Mouse (Mus musculus) heart, embryonic 13.5 days (tissue): Measurements from ENCODE around the gene Fmo1. TPM values are rescaled to one million over a fixed set of nuclear protein-coding genes. Genes with fewer than 3 reads are reported as not detected.

Experiments used
- ATAC-seq: fragments of 200-750 bp; cut with Nextera tagmentation; 2 replicates; pipeline ENCODE4 v1.8.0; 2017; ENCODE audit warnings: moderate TSS enrichment; ENCODE audit not compliant: insufficient number of reproducible peaks, low FRiP score, low TSS enrichment; ENCODE audit errors: extremely low read depth
- H3K27ac ChIP-seq: fragments of 300-500 bp; sonication (generic); replicated peaks from 2 replicates; pipeline ENCODE4 v1.5.1; 2015; ENCODE audit warnings: moderate library complexity, mild to moderate bottlenecking, inconsistent platforms
- H3K27me3 ChIP-seq: fragments of 300-500 bp; sonication (generic); replicated peaks from 2 replicates; pipeline ENCODE4 v1.6.1; 2015; ENCODE audit warnings: mild to moderate bottlenecking, inconsistent platforms
- H3K36me3 ChIP-seq: fragments of 300-500 bp; sonication (generic); 2 replicates; pipeline ENCODE4 v1.6.1; 2015; ENCODE audit warnings: mild to moderate bottlenecking, inconsistent platforms
- H3K4me1 ChIP-seq: fragments of 300-500 bp; sonication (generic); 2 replicates; pipeline ENCODE4 v1.6.1; 2015; ENCODE audit warnings: inconsistent platforms
- H3K4me2 ChIP-seq: fragments of 300-500 bp; sonication (generic); 2 replicates; pipeline ENCODE4 v1.6.1; 2015; ENCODE audit warnings: inconsistent platforms, mild to moderate bottlenecking, moderate library complexity
- H3K4me3 ChIP-seq: fragments of 300-500 bp; sonication (generic); 2 replicates; pipeline ENCODE4 v1.5.1; 2015; ENCODE audit warnings: moderate library complexity, mild to moderate bottlenecking, inconsistent platforms
- H3K9ac ChIP-seq: fragments of 300-500 bp; sonication (generic); 2 replicates; pipeline ENCODE4 v1.6.1; 2015; ENCODE audit warnings: inconsistent platforms, mild to moderate bottlenecking, moderate library complexity
- H3K9me3 ChIP-seq: fragments of 300-500 bp; sonication (generic); 2 replicates; pipeline ENCODE4 v1.6.1; 2016; ENCODE audit warnings: inconsistent platforms
- WGBS: fragments of 180-500 bp; shearing (Covaris S2); methylation state at CpG from one replicate; pipeline ENCODE4 v1.1.7; 2015; ENCODE audit warnings: mixed read lengths; 5-methylcytosine and 5-hydroxymethylcytosine counted together
- polyA plus RNA-seq: library from polyadenylated mRNA; unstranded; fragments of >200 nt; fragmentation: Nextera tagmentation; extraction: Ambion mirVana; gene quantifications from 2 replicates; pipeline ENCODE4 v1.2.1, GENCODE M21; 2015

The Fmo1 gene
- polyA plus RNA-seq, 1 experiment from 2014 or later: 3.7 TPM

DNA sequence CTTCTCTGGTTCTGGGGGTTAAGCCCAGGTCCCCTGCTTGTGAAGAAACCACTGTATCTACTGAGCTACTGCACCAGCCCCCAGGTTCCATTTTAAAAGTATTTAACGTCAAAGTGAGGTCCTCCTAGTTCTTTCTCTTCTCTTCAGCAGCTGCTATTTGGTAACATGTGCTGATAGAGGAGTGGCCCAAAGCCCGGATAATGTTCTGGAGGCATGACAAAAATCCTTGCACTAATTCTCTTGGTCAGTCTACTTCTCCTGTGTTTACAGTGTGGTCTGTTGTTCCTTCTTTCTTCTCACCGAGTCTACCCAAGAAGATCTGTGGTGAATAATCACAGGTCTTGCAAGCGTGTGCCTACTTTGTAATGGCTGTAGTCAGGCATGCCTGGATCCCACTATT is 16.3 kb upstream of the Fmo1 start:
- 61% methylated on average over 4 of the region's 4 CpGs for WGBS
- no peaks in the 10 kb centered on the region for H3K4me1 ChIP-seq
- no peaks in the 10 kb centered on the region for H3K36me3 ChIP-seq
- H3K27me3 ChIP-seq: no peaks in the 10 kb centered on the region
- H3K9me3 ChIP-seq: no peaks in the 10 kb centered on the region
- no peak overlapping the region for H3K27ac ChIP-seq
- ATAC-seq: no peak
- H3K4me3 ChIP-seq: no peak overlapping the region
- H3K4me2 ChIP-seq: no peak overlapping the region
- H3K9ac ChIP-seq: no peak overlapping the region

DNA sequence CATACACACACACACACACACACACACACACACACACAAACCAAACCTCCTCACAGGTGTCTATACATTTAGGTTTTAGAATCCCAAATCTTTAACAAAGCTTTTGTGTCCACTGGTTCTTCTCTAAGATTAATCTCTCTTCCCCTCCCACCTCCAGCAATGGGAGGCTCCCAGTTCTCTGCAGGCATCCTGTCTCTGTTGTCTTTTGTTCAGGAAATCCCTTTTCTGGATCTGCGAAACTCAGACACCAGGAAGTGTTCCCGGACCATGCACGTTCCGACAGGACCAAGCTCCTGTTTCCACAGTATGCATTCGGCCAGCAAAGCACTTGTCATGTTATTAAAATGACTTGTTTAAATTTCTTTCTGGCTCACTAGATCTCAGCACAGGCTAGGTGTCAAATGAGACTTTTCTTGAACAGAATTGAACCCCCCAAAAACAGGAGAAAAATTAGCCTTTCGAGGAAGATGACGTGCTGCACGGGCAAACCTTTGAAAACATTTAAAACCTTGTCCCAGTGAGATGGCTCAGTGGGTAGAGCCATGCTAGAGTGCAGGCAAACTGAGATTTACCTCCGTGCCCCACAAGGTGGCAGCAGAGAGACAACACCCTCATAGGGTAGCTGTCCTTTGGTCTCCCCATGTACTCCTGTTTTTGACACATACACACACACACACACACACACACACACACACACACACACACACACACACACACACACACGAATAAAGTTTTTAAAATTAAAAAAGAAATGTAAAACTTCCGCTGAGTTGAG is 13.4 kb upstream of the Fmo1 start:
- H3K9ac ChIP-seq: no peak overlapping the region
- WGBS: 46% methylated on average over 11 of the region's 11 CpGs
- no peak for ATAC-seq
- H3K4me2 ChIP-seq: no peak overlapping the region
- H3K27ac ChIP-seq: no peak overlapping the region
- no peak overlapping the region for H3K4me3 ChIP-seq
- H3K4me1 ChIP-seq: no peaks in the 10 kb centered on the region
- no peaks in the 10 kb centered on the region for H3K9me3 ChIP-seq
- no peaks in the 10 kb centered on the region for H3K27me3 ChIP-seq
- H3K36me3 ChIP-seq: no peaks in the 10 kb centered on the region

DNA sequence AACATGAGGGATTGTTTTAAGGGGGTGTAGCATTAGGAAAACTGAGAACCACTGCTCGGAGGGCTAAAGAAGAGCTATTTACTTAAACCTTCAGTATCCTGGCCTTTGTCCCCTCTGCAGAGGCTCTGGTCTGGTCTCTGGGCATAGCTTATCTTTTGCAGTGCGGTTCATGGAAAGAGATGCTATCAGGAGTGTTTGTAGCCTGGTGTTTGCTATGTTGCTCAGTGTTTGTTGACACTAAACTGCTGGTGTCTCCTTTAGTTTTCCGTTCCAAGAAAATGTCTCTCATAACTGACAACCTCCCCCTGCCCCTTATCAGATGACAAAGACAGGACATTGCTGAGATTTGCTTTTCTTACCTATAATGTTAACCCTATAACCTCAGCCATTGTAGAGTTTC is 8.7 kb upstream of the Fmo1 start:
- H3K4me3 ChIP-seq: no peak overlapping the region
- H3K36me3 ChIP-seq: no peaks in the 10 kb centered on the region
- ATAC-seq: no peak
- peaks cover 8% of the 10 kb centered on the region; the same call in 1 of the 2 replicates for H3K4me1 ChIP-seq
- no peak overlapping the region for H3K27ac ChIP-seq
- no peaks in the 10 kb centered on the region for H3K27me3 ChIP-seq
- no peak overlapping the region for H3K9ac ChIP-seq
- H3K9me3 ChIP-seq: no peaks in the 10 kb centered on the region
- WGBS: 24% methylated on average over 3 of the region's 3 CpGs
- H3K4me2 ChIP-seq: no peak overlapping the region

DNA sequence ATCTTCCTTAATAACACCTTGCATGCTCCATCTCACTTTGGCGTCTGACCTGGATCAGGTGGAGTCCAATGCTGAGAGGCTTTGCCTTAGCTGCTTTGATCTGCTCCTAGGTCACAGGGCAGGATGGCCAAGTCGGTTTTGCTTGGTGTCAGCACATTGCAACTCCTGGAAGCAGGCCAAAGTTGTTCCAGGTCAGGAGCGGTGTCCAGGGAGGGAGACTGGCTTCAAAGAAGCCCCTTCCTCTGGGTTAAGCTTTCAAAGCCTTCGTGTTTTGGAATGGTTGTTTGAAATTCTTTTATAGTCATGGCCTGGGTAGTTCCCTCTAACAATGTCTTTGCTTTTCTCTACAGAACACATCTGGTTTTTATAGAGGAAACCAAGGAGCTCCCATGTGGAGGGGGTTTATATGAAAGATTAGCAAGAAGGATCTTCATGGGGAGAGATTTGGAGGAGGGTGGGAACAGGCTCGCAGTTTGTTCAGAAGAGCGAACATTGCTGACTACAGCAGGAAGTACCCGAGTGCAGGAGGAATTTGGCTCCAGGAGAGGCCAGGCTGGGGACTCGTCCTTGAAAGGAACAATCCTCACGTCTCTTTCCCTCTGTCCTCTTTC is 5.4 kb upstream of the Fmo1 start:
- Histone ChIP-seq H3K27me3 (no peaks in the 10 kb centered on the region), H3K27ac (no peak overlapping the region), H3K9ac (no peak overlapping the region), H3K36me3 (no peaks in the 10 kb centered on the region), H3K4me1 (peaks cover 8% of the 10 kb centered on the region; the same call in 1 of the 2 replicates), H3K4me2 (no peak overlapping the region), H3K9me3 (no peaks in the 10 kb centered on the region), H3K4me3 (no peak overlapping the region)
- 37% methylated on average over 9 of the region's 9 CpGs for WGBS
- ATAC-seq: no peak

DNA sequence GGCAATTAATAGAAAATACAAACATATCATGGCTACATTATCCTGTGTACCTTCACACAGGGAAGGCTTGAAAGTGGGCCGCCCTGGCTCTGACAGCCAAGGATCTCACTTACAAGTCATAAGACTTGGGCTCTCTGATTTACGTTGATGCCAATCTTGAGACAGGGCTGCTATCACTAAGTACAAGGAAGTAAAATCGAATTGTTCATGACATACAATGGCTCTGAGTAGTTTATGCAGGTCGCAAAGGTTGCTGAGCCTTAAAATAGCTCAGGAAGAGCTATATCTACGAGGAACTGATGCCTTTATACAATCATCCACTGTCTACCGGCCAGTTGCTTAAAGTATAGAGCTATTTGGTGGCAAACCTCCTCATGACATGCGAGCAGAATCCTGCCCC is 4.6 kb upstream of the Fmo1 start:
- no peak for ATAC-seq
- Histone ChIP-seq H3K9me3 (no peaks in the 10 kb centered on the region), H3K4me2 (no peak overlapping the region), H3K4me3 (no peak overlapping the region), H3K27me3 (no peaks in the 10 kb centered on the region), H3K36me3 (no peaks in the 10 kb centered on the region), H3K4me1 (peaks cover 8% of the 10 kb centered on the region; the same call in 1 of the 2 replicates), H3K9ac (no peak overlapping the region), H3K27ac (no peak overlapping the region)
- 68% methylated on average over 7 of the region's 7 CpGs for WGBS

DNA sequence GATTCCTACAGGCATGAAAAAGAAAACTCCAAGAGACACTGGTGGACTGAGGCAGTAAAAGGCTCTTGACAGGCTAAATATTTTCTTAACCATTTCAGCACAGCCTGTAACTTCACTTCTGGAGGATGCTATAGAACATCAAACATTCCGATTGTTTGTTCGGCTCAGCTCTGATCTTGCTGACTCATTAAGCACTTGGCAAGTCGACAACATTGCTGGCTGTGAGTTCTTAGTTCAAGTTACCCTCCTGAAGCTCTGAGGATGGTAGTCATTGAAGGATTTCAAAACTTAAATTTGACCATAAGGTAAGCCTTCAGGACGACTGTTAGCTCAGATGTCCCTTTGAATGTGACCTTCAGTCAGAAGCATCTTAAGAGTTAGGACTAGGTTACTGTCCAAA is 986 bp upstream of the Fmo1 start:
- Histone ChIP-seq H3K4me1 (peaks cover 8% of the 10 kb centered on the region; the same call in 1 of the 2 replicates), H3K4me2 (no peak overlapping the region), H3K36me3 (no peaks in the 10 kb centered on the region), H3K4me3 (no peak overlapping the region), H3K27ac (no peak overlapping the region), H3K9ac (no peak overlapping the region), H3K27me3 (no peaks in the 10 kb centered on the region), H3K9me3 (no peaks in the 10 kb centered on the region)
- 69% methylated on average over 4 of the region's 4 CpGs for WGBS
- no peak for ATAC-seq

DNA sequence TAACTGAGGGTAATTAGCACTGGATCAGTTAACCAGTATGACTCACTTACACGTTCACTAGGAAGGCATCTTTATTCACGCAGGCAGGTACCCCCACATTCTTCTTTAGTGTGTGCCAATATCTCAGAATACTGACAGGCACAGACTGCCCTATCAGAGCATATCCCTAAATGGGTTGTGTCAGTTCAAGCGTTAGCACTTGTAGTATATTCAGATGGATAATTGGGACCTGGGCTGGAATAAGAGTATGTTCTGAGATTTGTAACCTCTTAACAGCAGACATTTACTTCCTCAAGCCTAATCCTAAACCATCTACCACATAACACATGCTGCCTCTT is 948 bp downstream of the Fmo1 start:
- no peak overlapping the region for H3K4me2 ChIP-seq

DNA sequence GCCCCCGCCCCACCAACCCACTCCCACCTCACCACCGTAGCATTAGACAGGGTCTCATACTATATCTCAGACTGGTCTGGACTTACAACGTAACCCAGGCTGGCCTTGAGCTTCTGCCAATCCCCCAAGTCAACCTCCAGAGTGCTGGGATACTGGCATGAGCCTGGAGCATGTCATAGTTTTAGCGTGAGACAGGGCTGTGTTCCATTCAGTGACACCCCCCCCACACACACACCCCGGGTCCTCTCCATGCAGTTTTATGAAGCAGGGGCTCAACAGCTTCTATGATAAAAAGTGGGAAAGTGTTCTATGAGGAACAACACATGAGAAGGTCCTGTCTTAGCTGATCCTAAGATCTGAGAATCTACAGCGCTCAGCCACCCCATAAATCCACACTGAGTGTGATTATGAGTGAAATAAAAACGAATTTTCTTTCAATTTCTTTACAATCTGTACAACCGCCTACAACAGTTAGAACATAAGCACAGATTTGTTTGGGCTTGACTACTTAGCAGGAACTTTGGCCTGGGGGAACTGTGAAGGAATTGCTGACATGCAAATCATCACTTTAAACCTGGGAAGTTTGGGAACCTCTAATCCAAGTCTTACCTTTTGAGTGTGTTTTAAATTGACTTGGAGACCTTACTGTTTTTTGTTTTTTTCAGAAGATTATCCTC is 1.5 kb downstream of the Fmo1 start:
- H3K9ac ChIP-seq: no peak overlapping the region
- WGBS: 68% methylated on average over 8 of the region's 8 CpGs
- no peak for ATAC-seq
- H3K27ac ChIP-seq: no peak overlapping the region
- H3K36me3 ChIP-seq: no peaks in the 10 kb centered on the region
- no peaks in the 10 kb centered on the region for H3K27me3 ChIP-seq
- H3K4me3 ChIP-seq: no peak overlapping the region
- H3K9me3 ChIP-seq: no peaks in the 10 kb centered on the region
- H3K4me1 ChIP-seq: no peaks in the 10 kb centered on the region
- no peak overlapping the region for H3K4me2 ChIP-seq

More for the DNA sequence above, 948 bp downstream of the Fmo1 start:
- no peaks in the 10 kb centered on the region for H3K4me1 ChIP-seq
- no peak overlapping the region for H3K4me3 ChIP-seq
- H3K9ac ChIP-seq: no peak overlapping the region
- no peak for ATAC-seq
- H3K27me3 ChIP-seq: no peaks in the 10 kb centered on the region
- H3K9me3 ChIP-seq: no peaks in the 10 kb centered on the region
- H3K27ac ChIP-seq: no peak overlapping the region
- 44% methylated on average over 3 of the region's 3 CpGs for WGBS
- H3K36me3 ChIP-seq: no peaks in the 10 kb centered on the region

DNA sequence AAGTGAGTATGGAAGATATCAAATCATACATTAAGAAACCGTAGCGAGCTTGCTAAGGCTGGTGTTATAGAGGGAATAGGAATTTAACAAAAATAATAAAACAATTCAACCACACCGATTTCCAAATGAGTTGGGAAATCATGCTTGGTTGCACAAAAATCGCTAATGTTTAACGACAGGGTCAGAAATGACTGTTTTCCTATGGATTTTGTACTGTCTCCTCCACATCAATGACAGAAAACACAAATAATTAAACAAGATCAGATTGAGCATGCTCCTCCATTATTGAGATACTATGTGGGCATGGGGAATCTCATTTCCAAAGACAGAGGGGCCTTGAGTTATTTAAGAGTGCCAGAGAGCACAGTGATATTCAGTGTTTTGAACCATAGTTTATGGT is 2.1 kb downstream of the Fmo1 start:
- no peak overlapping the region for H3K27ac ChIP-seq
- H3K4me3 ChIP-seq: no peak overlapping the region
- H3K27me3 ChIP-seq: no peaks in the 10 kb centered on the region
- H3K9me3 ChIP-seq: no peaks in the 10 kb centered on the region
- no peak for ATAC-seq
- H3K9ac ChIP-seq: no peak overlapping the region
- H3K4me2 ChIP-seq: no peak overlapping the region
- WGBS: 90% methylated on average over 5 of the region's 5 CpGs
- H3K36me3 ChIP-seq: no peaks in the 10 kb centered on the region
- no peaks in the 10 kb centered on the region for H3K4me1 ChIP-seq

DNA sequence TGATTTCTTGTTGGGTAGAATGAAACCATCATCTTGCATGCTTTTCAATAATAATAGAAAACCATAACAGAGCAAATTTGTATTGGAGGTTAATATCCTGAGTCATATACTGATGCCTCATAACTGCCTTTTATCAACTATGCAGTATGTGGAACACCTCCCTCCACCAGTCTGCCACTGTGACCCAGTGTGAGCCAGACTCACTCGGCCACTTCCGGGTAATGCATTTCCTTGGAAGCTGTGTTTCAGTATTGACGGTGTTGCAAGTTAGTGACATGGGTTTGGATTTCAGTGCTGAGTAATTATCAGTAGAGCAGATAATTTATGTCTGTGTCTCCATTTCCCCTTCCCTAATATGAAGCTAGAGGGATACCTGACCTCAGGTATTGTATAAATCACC is 2.8 kb downstream of the Fmo1 start:
- Histone ChIP-seq H3K9me3 (no peaks in the 10 kb centered on the region), H3K4me2 (no peak overlapping the region), H3K4me3 (no peak overlapping the region), H3K36me3 (no peaks in the 10 kb centered on the region), H3K4me1 (0 out of 2 replicates have a peak, but pooled peaks cover 2% of the 10 kb centered on the region), H3K27ac (no peak overlapping the region), H3K27me3 (no peaks in the 10 kb centered on the region), H3K9ac (no peak overlapping the region)
- 76% methylated on average over 3 of the region's 3 CpGs for WGBS
- no peak for ATAC-seq

DNA sequence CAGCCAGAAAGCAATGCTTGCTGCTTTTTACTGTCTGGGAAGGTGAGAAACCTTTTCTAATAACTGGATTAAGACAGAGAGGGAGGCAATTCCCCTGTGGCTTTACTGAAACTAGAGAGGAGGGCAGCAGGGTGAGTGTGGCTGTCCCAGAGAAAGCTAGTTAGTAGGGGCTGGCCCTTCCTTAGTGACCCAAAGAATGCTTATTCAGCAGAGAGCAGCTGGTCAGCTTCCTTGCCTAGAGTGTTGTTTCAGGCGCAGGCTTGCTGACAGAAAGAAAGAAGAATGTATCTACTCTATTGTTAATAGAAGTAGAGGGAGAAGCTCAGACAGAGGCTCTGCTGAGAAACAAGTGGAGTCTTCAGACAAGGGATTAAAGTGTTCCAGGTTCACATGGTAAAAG is 4.1 kb downstream of the Fmo1 start:
- no peaks in the 10 kb centered on the region for H3K36me3 ChIP-seq
- H3K27ac ChIP-seq: no peak overlapping the region
- 29% methylated on average over 1 of the region's 1 CpGs for WGBS
- H3K4me3 ChIP-seq: no peak overlapping the region
- ATAC-seq: no peak
- 0 out of 2 replicates have a peak, but pooled peaks cover 2% of the 10 kb centered on the region for H3K4me1 ChIP-seq
- no peak overlapping the region for H3K9ac ChIP-seq
- no peaks in the 10 kb centered on the region for H3K9me3 ChIP-seq
- no peaks in the 10 kb centered on the region for H3K27me3 ChIP-seq
- no peak overlapping the region for H3K4me2 ChIP-seq
